Mouse (Mus musculus) central nervous system, embryonic 18 days (tissue): ENCODE results near the gene Mlycd. TPM values are rescaled to one million over a fixed set of nuclear protein-coding genes. Genes with fewer than 3 reads are reported as not detected.

Experiments
- polyA plus RNA-seq: library from polyadenylated mRNA; depleted of rRNA; stranded (reverse); fragments of >200 nt; gene quantifications from 2 replicates; pipeline ENCODE4 v1.2.3, GENCODE M21; 2012; rRNA removed

Gene Mlycd
- 18.3 and 19.3 TPM in 2 replicates for polyA plus RNA-seq

GRCm38 (mm10) chr8:119394524-119395026 lies at the start of gene Mlycd:
TSS of gene Mlycd (plus strand) at chr8:119394878.

GRCm38 (mm10) chr8:119433582-119434174 lies 39.0 kb downstream of the Mlycd start, which contains the start of gene Osgin1:
TSS of gene Osgin1 (plus strand) at chr8:119434124.

DNA sequence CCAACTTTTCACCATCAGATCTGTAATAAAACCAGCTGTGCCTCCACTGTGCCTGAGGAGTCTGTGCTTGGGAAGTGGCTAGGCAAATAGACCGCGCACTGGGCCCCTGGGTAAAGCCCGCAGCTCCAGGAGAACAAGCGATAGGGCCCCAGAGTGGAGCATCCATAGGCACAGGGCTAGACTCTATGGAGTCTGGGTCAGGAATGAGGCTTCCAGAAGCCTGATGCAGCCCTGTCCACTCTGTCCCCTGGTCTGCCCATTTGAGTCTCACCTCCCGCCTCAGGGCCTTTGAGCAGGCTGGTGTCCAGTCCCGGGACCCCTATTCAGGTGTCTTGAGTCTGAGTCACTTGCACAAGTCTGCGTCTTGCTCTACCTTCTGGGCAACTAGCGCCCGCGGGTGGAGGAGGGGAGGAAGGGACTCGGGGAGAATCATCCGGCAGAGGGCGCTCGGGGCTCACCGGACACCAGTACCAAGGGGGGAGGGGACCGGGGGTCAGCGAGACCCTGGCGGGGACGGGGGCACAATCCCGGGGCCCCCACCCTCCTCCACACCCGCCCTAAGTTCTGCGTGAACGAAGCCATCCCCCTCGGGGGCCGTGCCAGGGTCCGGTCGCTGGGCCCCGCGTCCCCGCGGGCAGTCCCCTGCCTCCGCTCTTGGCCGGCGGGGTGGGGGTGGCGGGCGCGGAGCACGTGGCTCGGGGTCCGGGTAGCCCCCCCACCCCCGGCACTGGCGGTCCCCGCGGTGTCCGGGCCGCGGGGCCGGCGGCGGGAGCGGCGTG lies 51.7 kb downstream of the Mlycd start, which contains the start of gene Necab2:
TSS of gene Necab2 (plus strand) at position 509 of the 779 bp plus-strand sequence.

Other genes starting within 250 kb of the Mlycd start
- 678 TPM in 2 replicates for gene Hsbp1, start 50.4 kb upstream of the Mlycd start, polyA plus RNA-seq
- gene Osgin1, start 39.2 kb downstream of the Mlycd start, polyA plus RNA-seq: 0.53 and 0.73 TPM in 2 replicates
- gene Necab2, start 51.8 kb downstream of the Mlycd start, polyA plus RNA-seq: 42.8 and 44.1 TPM in 2 replicates
- gene Slc38a8, start 106.8 kb downstream of the Mlycd start, polyA plus RNA-seq: 0.08 and 0.09 TPM in 2 replicates
- gene Mbtps1, start 163.9 kb downstream of the Mlycd start, polyA plus RNA-seq: 72.5 and 75.5 TPM in 2 replicates
- 76.3 and 83.7 TPM in 2 replicates for gene Hsdl1, start 180.3 kb downstream of the Mlycd start, polyA plus RNA-seq
- 0.53 and 0.62 TPM in 2 replicates for gene Dnaaf1, start 180.4 kb downstream of the Mlycd start, polyA plus RNA-seq
- 22.8 and 24.0 TPM in 2 replicates for gene Taf1c, start 210.3 kb downstream of the Mlycd start, polyA plus RNA-seq
- 0.27 and 0.51 TPM in 2 replicates for gene Adad2, start 217.9 kb downstream of the Mlycd start, polyA plus RNA-seq
- 0.19 and 0.41 TPM in 2 replicates for gene Kcng4, start 240.8 kb downstream of the Mlycd start, polyA plus RNA-seq